Mouse (Mus musculus) heart, adult 2 months (tissue): Measurements from ENCODE around the gene Mast2.

Experiments used
- CTCF ChIP-seq: fragments of 200-600 bp; IDR thresholded peaks from 2 replicates; pipeline ENCODE4 v1.8.1; 2022; ENCODE audit warnings: antibody characterized with exemption, mild to moderate bottlenecking, moderate library complexity
- EP300 ChIP-seq: fragments of 200-500 bp; IDR thresholded peaks from 2 replicates; pipeline ENCODE4 v1.6.1; 2011; ENCODE audit warnings: low read depth, low read length, control low read depth; ENCODE audit not compliant: insufficient read depth
- POLR2A ChIP-seq: fragments of 200-500 bp; IDR thresholded peaks from 2 replicates; pipeline ENCODE4 v1.6.1; 2011; ENCODE audit warnings: mild to moderate bottlenecking, low read depth, low read length, control low read depth; ENCODE audit not compliant: insufficient read depth

DNA sequence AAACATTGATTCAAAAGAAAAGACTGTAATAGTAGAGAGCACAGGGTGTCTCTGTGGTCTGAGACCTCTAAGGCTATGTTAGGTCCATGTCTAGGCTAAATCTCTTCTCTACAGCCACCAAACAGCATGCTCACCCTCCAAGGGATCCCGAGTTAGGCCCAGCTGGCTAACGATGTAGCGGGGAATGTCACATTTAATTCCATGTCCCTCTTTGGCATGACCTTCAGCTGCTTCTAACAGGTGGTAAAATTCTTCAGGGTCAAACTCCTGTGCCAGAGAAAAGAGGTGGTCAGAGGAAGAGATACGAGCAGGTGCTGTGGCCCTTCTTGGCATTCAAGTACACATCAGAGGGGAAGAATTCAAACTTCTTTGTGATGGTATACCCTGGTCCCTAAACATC lies 146.4 kb downstream of the Mast2 start:
- TF ChIP-seq POLR2A (no peak), CTCF (no peak), EP300 (no peak)
